22 mouse cellular contexts compared by ENCODE assay signal in the genomic region with DNA sequence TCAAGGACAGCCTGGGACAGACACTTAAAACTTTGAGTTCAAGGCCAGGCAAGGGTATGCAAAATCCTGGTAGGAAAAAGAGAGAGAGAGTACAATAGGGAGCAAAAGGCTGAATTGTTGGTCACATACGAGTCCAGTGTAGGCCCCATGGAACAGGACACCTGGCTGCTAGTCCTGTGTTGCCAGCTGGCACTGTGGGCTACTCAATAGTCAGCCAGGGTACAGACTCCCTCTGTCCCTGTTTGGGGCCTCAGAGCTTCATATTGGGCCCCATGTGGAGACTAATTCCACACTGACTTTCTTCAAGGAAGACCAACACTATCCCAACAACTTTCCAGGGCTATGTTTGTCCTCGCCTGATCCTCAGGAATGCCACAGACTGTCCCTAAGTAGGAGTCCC.
DNase-seq lines count a peak whose midpoint lies in the region; ATAC-seq and TF ChIP-seq lines count a peak whose summit lies in the region.
"Had no signal": no experiment of that assay in that cellular context is flagged by ENCODE, and none has a peak within 500 bp of the region (broad histone marks: within the 10 kb centered on the region; RNA-seq: fewer than 3 reads in every experiment).

No protein-coding gene starts in this region.

- no peak for ATAC-seq in cerebellum, adult (ENCODE audit: insufficient number of reproducible peaks, low FRiP score, low TSS enrichment)
- ATAC-seq in inflammation-experienced regulatory T-cells, adult 6 months, result no peak
- ATAC-seq: activated CD4-positive, CD25-positive, alpha-beta regulatory T cell, adult 4 months; CD4-positive, CD25-positive, alpha-beta regulatory T cell, adult 4 months; Patski had no signal

- no peak overlapping the region for H3K4me3 ChIP-seq in cerebellum, adult 2 months (replicated peaks; ENCODE audit: insufficient read depth, low read depth, low read length)

- peaks cover 31% of the 10 kb centered on the region for H3K4me1 ChIP-seq in cerebellum, adult 2 months (ENCODE audit: control insufficient read depth, insufficient read depth, low read length)

- DNase-seq in cerebellum, adult 9-10 months, result peak; percentile 41
- peak; percentile 55 for DNase-seq in cerebellum, adult 9-11 months
- no peak for DNase-seq in cerebellum, adult 2 months
- peak; percentile 66 for DNase-seq in heart, adult 11 months
- DNase-seq in heart, adult 18-20 months, result no peak
- DNase-seq in brain, adult 2 months (ENCODE audit: low read depth, low spot score), result peak; percentile 48
- DNase-seq: adrenal gland, adult 2 months; adrenal gland, adult 8-10 months; adrenal gland, postnatal 10 days; adrenal gland, postnatal 14 days; adrenal gland, postnatal 25 days; adrenal gland, postnatal 36 days; B cell, adult 2 months; cerebellum, adult 11 months; cerebellum, adult 11-12 months; cerebellum, adult 8-10 months had no signal

- WGBS in cerebellum, adult 2 months, result 48% methylated on average over 2 of the region's 2 CpGs

- TF ChIP-seq CTCF in cerebellum, adult 2 months (IDR thresholded peaks at IDR 0.05; ENCODE audit: borderline replicate concordance, insufficient read depth, low read depth, low read length), result no peak

- H3K27ac ChIP-seq in cerebellum, adult 2 months (ENCODE audit: insufficient read depth, low read length), result no peak overlapping the region

- no peaks in the 10 kb centered on the region for H3K27me3 ChIP-seq in cerebellum, adult 2 months (ENCODE audit: control insufficient read depth, insufficient read depth, low read length)
- H3K27me3 ChIP-seq: CH12.LX, Patski had no signal

- no peak for TF ChIP-seq POLR2A in cerebellum, adult 2 months (IDR thresholded peaks at IDR 0.05; ENCODE audit: borderline replicate concordance, insufficient read depth, low read length)

Comparison
In these comparisons a context has a peak if more than half of its experiments do, and no peak if none do; other contexts are left out.
1. DNase-seq: peak in cerebellum, adult 9-10 months (single experiment), cerebellum, adult 9-11 months (single experiment), heart, adult 11 months (single experiment) and brain, adult 2 months (single experiment); none in cerebellum, adult 2 months (0 of 2) and heart, adult 18-20 months (0 of 2).